Mouse (Mus musculus): Measurements from ENCODE around the gene Aoc3. TPM values are rescaled to one million over a fixed set of nuclear protein-coding genes. Genes with fewer than 3 reads are reported as not detected.

Gene Aoc3
- polyA plus RNA-seq, 1 experiment from 2014 or later = 0.97 TPM

DNA sequence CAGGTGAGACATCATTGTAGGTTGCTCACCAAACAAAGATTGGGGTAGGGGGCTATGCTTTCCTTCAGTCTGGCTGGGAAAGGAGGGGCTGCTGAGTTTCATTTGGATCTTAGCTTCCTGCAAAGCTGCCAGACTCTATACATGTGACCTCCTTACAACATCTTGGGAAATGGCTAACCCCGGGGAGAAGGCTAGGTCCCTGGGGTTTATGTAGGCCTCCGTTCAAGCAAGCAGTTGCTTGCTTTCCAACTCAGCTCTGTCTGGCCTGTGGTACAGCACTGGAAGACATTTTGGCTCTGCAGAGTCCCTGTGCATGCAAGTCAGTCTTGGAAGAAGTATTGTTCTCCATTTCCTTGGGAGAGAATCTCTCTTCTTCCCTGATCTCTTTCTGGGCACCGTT lies 2.1 kb downstream of the Aoc3 start:
- no peak for ATAC-seq (replicated peaks; ENCODE audit: low FRiP score)
- H3K4me2 ChIP-seq = no peak overlapping the region

DNA sequence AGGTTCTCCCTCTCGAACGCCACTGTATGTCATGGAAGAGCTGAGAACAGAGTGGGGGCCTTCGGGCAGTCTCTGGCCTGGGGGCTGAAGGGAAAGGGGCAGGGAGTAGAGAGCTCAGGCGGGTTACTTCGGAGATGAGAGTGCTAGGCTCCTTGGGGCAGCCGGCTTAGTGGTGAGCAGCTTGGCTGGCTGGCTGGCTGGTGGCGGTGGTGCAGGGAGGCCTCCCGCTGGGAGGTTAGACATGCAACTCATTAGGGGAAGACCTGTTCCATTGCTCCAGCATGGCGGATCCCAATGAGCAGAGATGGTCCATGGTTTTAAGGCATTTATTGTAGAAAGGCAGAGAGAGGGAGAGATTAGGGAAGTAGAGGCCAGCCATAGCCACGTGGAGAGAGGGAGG lies 3.6 kb downstream of the Aoc3 start:
- Histone ChIP-seq H3K4me2 (no peak overlapping the region), H3K9me3 (replicated peaks) (no peaks in the 10 kb centered on the region), H3K27ac (no peak overlapping the region), H3K4me1 (peaks cover 32% of the 10 kb centered on the region), H3K27me3 (no peaks in the 10 kb centered on the region), H3K36me3 (no peaks in the 10 kb centered on the region), H3K9ac (no peak overlapping the region), H3K4me3 (replicated peaks) (no peak overlapping the region)
- ATAC-seq (replicated peaks; ENCODE audit: low FRiP score) = no peak
- WGBS = 47% methylated on average over 10 of the region's 10 CpGs

More for the DNA sequence above, 2.1 kb downstream of the Aoc3 start:
- H3K27ac ChIP-seq = no peak overlapping the region
- no peaks in the 10 kb centered on the region for H3K27me3 ChIP-seq
- no peaks in the 10 kb centered on the region for H3K9me3 ChIP-seq (replicated peaks)
- H3K4me3 ChIP-seq (replicated peaks) = no peak overlapping the region
- H3K9ac ChIP-seq = no peak overlapping the region
- H3K36me3 ChIP-seq = no peaks in the 10 kb centered on the region
- WGBS = 74% methylated on average over 3 of the region's 3 CpGs
- H3K4me1 ChIP-seq = peaks cover 19% of the 10 kb centered on the region

DNA sequence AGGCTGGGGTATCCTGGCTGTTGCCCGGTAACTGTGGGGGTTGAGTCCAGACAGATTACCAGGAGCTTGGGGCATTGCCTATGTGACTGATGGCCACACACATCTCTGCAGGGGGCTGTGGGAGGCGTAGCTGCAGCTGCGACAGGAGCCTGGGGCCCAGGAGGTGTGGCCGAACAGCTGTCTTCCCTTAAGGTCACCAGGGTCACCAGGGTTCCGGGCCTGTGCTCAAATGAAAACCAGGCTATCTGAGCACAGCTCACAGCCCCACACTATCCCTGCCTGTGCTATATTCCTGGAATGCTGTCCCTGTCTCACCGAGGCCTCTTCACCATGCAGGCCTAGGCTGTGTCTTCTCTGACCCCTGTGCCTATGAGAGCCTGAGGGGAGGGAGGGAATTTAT lies 4.1 kb downstream of the Aoc3 start:
- H3K27me3 ChIP-seq = no peaks in the 10 kb centered on the region
- H3K36me3 ChIP-seq = no peaks in the 10 kb centered on the region
- H3K27ac ChIP-seq = no peak overlapping the region
- H3K4me2 ChIP-seq = no peak overlapping the region
- peaks cover 32% of the 10 kb centered on the region for H3K4me1 ChIP-seq
- no peaks in the 10 kb centered on the region for H3K9me3 ChIP-seq (replicated peaks)
- no peak overlapping the region for H3K9ac ChIP-seq
- whole genome bisulfite sequencing = 11% methylated on average over 6 of the region's 6 CpGs
- ATAC-seq (replicated peaks; ENCODE audit: low FRiP score) = no peak
- H3K4me3 ChIP-seq (replicated peaks) = no peak overlapping the region

DNA sequence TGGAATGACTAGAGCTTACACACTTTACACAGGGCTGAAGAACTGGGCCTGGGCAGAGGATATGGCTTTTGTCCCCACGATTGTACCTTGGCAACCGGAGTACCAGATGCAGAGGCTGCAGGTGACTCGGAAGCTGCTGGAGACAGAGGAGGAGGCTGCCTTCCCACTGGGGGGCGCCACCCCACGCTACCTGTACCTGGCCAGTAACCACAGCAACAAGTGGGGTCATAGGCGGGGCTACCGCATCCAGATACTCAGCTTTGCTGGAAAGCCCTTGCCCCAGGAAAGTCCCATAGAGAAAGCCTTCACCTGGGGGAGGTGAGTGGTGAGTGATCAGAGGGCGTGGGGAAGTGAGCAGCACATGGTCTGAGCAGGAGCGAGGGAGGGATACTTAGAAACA lies 5.3 kb downstream of the Aoc3 start:
- WGBS = 83% methylated on average over 9 of the region's 9 CpGs
- no peak overlapping the region for H3K27ac ChIP-seq
- H3K36me3 ChIP-seq = no peaks in the 10 kb centered on the region
- H3K4me1 ChIP-seq = peaks cover 30% of the 10 kb centered on the region
- no peak overlapping the region for H3K4me3 ChIP-seq (replicated peaks)
- H3K9ac ChIP-seq = no peak overlapping the region
- H3K27me3 ChIP-seq = no peaks in the 10 kb centered on the region
- no peaks in the 10 kb centered on the region for H3K9me3 ChIP-seq (replicated peaks)
- H3K4me2 ChIP-seq = no peak overlapping the region
- no peak for ATAC-seq (replicated peaks; ENCODE audit: low FRiP score)

DNA sequence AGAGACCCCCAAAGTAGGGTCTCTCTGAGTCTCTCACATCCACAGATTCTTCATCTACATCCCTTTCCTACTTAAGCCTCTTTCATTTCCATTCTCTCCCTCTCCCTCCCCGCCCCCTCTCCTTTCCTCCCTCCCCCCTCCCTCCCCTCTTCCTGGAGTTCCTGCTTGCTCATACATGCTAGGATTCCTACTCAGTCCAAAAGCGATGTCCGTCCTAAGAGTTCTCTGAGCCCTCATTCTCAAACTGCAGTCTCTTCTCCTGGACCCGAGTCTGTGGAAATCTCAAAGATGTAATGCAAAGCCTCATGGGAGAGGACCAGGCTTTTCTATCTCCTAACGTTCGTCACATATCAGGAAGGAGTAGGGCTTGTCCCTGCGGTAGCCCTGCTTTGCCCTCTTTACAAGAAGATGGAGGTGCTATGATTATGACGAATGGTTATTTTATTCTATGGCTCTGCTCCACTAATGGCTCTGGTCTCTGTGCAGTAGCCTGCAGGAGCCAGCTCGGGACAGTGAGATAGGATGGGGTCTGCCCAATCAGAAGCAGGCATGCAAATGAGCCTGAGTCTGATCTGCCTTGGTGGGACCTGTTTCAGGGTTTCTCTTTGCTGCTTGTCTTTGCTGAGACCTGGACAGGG lies 7.8 kb downstream of the Aoc3 start:
- no peaks in the 10 kb centered on the region for H3K36me3 ChIP-seq
- H3K27ac ChIP-seq = peak overlapping the region; percentile 79
- peak; percentile 90 for ATAC-seq (replicated peaks; ENCODE audit: low FRiP score)
- no peaks in the 10 kb centered on the region for H3K27me3 ChIP-seq
- H3K4me3 ChIP-seq (replicated peaks) = peak overlapping the region; percentile 39
- peaks cover 29% of the 10 kb centered on the region for H3K4me1 ChIP-seq
- 0% methylated on average over 9 of the region's 9 CpGs for WGBS
- 0 out of 2 replicates have a peak overlapping the region, but pooled peaks have one; percentile 33 for H3K9ac ChIP-seq
- no peaks in the 10 kb centered on the region for H3K9me3 ChIP-seq (replicated peaks)
- H3K4me2 ChIP-seq = peak overlapping the region; percentile 65

DNA sequence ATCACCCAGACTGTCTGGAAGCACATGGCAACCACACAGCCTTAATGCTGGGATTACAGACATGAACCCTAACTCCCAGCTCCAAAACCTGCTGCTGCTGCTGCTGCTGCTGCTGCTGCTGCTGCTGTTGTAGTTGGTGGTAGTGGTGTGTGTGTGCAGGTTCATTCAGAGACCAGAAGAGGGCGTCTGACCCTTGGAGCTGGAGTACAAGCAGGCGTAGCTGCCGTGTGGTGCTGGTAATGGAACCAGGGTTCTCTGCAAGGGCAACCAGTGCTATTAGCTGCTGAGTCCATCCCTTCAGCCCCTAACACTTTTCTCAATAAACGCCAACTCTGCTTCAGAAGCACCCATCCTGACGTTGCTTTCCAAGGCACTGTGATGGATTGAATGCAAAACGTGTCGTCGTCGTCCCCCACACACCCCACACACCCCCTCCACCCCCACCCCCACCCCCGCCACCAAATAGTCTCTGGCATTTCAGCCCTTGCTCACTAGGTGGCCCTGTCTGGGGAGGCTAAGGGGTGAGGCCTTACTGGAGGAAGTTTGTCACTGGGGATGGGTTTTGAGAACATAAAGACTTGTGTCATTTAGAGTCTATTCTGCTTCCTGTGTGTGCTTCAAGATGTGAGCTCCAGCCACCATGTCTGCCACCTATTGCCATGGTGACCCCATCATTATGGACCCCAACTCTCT lies 16.8 kb downstream of the Aoc3 start:
- Histone ChIP-seq H3K9me3 (replicated peaks) (no peaks in the 10 kb centered on the region), H3K4me1 (peaks cover 6% of the 10 kb centered on the region; the same call in 1 of the 2 replicates), H3K4me2 (no peak overlapping the region), H3K4me3 (replicated peaks) (no peak overlapping the region), H3K27me3 (no peaks in the 10 kb centered on the region), H3K27ac (no peak overlapping the region), H3K36me3 (no peaks in the 10 kb centered on the region), H3K9ac (no peak overlapping the region)
- ATAC-seq (replicated peaks; ENCODE audit: low FRiP score) = no peak
- WGBS = 74% methylated on average over 10 of the region's 10 CpGs

DNA sequence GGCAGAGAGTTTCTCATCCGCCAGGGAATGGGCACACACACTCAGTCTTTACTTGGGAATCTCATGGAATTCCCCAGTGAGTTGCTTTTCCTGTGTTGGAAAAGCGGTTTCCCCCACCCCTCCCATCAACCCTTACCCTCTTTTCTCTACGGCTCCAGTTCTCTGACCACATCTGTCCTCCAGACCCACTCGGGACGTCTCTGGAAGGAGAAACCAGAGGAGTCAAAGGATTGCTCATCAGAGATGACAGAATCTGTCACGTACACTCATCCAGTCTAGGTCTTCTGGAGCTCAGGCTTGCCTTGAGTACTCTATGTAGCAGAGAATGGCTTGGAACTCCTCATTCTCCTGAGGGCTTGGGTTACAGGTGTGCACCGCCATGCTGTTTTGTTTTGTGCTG lies 18.4 kb downstream of the Aoc3 start:
- WGBS = 70% methylated on average over 7 of the region's 7 CpGs
- no peak for ATAC-seq (replicated peaks; ENCODE audit: low FRiP score)

DNA sequence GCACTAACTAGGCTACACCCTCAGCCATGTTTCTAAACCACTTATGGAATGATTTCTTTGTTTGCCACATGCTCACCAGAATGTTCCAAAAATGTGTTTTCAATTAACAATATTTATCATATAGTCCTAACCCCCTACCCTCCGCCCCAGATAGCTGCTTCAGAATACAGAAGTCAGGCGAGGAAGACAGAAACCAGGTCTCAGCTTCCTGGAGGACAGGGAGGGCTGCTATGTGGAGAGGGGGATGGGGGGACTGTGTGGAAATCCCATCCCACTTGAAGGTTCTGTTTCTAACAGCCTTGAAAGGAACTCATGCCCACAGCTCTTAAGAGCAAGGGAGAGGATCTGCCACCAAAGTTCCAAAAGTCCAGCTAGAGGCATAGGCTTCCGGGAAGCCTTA lies 18.8 kb downstream of the Aoc3 start:
- Histone ChIP-seq H3K4me1 (peaks cover 6% of the 10 kb centered on the region; the same call in 1 of the 2 replicates), H3K4me2 (no peak overlapping the region), H3K9me3 (replicated peaks) (no peaks in the 10 kb centered on the region), H3K27ac (no peak overlapping the region), H3K36me3 (no peaks in the 10 kb centered on the region), H3K4me3 (replicated peaks) (no peak overlapping the region), H3K27me3 (no peaks in the 10 kb centered on the region), H3K9ac (no peak overlapping the region)
- 80% methylated on average over 3 of the region's 3 CpGs for WGBS
- no peak for ATAC-seq (replicated peaks; ENCODE audit: low FRiP score)

More for the DNA sequence above, 18.4 kb downstream of the Aoc3 start:
- Histone ChIP-seq H3K4me2 (no peak overlapping the region), H3K36me3 (no peaks in the 10 kb centered on the region), H3K4me3 (replicated peaks) (no peak overlapping the region), H3K9me3 (replicated peaks) (no peaks in the 10 kb centered on the region), H3K9ac (no peak overlapping the region), H3K27me3 (no peaks in the 10 kb centered on the region), H3K27ac (no peak overlapping the region), H3K4me1 (peaks cover 6% of the 10 kb centered on the region; the same call in 1 of the 2 replicates)

DNA sequence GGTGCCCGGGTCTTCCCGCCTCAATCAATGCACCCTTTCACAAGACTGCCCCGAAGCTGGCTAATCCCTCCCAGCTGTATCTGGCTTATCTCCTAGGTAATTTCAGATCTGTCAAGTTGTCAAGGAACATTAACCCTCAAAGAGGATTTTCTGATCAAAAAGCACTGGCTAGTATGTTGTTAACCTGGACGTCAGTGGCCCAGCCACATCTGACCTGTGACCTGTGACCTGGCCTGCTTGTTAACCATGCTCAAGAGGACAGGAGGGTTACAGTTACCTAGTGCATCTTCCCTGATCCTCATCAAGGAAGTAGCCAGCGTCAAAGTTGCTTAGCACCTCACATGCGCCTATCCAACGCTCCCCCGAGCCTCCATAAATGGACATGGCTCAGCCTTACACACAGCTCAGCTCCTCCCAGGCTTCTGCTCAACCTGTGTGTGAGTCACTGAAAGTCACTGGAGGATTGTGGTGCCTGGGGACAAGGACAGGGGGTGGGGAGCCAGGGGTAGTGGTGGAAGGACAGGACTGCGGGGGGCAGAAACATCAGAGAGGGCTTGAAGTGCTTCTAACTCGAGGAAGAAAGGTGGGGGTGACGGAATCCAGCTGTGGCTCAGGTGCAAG lies 20.8 kb downstream of the Aoc3 start:
- 49% methylated on average over 11 of the region's 11 CpGs for WGBS
- Histone ChIP-seq H3K36me3 (no peaks in the 10 kb centered on the region), H3K27ac (no peak overlapping the region), H3K9ac (no peak overlapping the region), H3K4me1 (peaks cover 6% of the 10 kb centered on the region; the same call in 1 of the 2 replicates), H3K27me3 (no peaks in the 10 kb centered on the region), H3K9me3 (replicated peaks) (no peaks in the 10 kb centered on the region), H3K4me3 (replicated peaks) (no peak overlapping the region), H3K4me2 (no peak overlapping the region)
- no peak for ATAC-seq (replicated peaks; ENCODE audit: low FRiP score)

DNA sequence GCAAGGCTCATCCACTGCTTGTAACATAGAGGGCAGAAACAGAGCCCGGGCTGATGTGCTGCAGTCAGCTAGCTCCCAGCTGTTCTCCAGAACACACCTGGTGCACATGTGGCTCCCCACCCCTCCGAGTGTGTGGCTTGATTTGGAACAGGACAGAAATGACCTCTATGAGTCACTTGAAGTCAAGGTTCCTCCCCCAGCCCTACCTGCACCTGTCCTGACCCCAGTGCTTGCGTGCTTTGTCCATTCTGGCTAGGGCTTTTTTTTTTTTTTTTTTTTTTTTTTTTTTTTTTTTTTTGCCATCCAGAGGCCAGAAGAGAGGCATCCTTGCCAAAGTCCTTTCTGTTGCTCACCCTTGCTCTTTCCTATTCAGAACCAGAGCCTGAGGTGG lies 21.3 kb downstream of the Aoc3 start:
- Histone ChIP-seq H3K9me3 (replicated peaks) (no peaks in the 10 kb centered on the region), H3K36me3 (no peaks in the 10 kb centered on the region), H3K4me1 (peaks cover 6% of the 10 kb centered on the region; the same call in 1 of the 2 replicates), H3K4me2 (no peak overlapping the region), H3K27ac (no peak overlapping the region), H3K27me3 (no peaks in the 10 kb centered on the region), H3K4me3 (replicated peaks) (no peak overlapping the region), H3K9ac (no peak overlapping the region)
- 56% methylated on average over 3 of the region's 3 CpGs for WGBS
- no peak for ATAC-seq (replicated peaks; ENCODE audit: low FRiP score)

DNA sequence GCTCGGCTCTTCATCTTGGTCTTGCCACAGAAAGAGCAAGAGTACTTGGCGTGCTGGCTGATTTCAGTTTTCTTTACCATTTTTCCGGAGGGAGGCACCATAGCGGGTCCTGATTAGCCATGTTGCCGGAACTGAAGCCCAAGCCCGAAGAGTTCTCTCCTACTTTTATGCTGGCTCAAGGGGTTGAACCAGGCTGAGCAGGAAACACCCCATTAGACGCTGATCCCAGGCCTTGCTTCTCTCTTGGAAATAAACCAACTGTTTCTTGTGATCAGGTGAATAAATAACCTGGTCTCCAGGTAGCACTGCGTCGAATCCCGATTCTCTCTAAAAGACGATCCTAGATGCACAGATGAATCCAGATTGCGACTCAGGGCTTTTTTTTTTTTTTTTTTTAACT lies 23.0 kb downstream of the Aoc3 start:
- Histone ChIP-seq H3K4me3 (replicated peaks) (no peak overlapping the region), H3K36me3 (no peaks in the 10 kb centered on the region), H3K9me3 (replicated peaks) (no peaks in the 10 kb centered on the region), H3K9ac (no peak overlapping the region), H3K4me2 (no peak overlapping the region), H3K4me1 (peaks cover 6% of the 10 kb centered on the region; the same call in 1 of the 2 replicates), H3K27ac (peak overlapping the region; percentile 14; the same call in 1 of the 2 replicates), H3K27me3 (no peaks in the 10 kb centered on the region)
- WGBS = 73% methylated on average over 12 of the region's 12 CpGs
- no peak for ATAC-seq (replicated peaks; ENCODE audit: low FRiP score)

DNA sequence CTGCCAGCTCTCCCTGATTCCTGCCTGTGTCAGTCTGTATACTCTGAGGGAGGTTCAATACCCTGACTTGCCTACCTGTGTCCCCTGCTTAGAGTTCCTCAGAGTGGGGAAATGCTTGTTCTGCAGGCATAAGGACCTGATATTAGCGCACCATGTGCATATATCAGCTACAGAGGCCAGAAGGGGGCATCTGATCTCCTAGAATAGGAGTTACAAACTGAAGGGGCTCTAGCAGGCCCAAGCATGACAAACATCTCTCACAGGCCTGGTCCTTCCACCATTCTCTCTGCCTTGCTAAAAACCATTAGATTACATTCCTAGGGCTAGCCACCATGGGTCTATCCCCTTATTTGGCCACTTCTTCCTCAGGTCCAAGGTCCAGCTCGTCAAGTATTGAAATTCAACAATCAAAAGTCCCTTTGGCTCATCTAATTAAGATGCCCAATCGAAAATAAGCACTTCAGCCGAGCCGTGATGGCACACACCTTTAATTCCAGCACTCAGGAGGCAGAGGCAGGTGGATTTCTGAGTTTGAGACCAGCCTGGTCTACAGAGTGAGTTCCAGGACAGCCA lies 24.1 kb downstream of the Aoc3 start:
- H3K4me3 ChIP-seq (replicated peaks) = no peak overlapping the region
- H3K4me2 ChIP-seq = no peak overlapping the region
- no peak for ATAC-seq (replicated peaks; ENCODE audit: low FRiP score)
- no peaks in the 10 kb centered on the region for H3K36me3 ChIP-seq
- H3K9me3 ChIP-seq (replicated peaks) = no peaks in the 10 kb centered on the region
- H3K27me3 ChIP-seq = no peaks in the 10 kb centered on the region
- peaks cover 8% of the 10 kb centered on the region for H3K4me1 ChIP-seq
- WGBS = 84% methylated on average over 5 of the region's 5 CpGs
- no peak overlapping the region for H3K9ac ChIP-seq
- no peak overlapping the region for H3K27ac ChIP-seq

All from kidney, embryonic 15.5 days (tissue).